Mouse (Mus musculus) stomach, postnatal 0 days (tissue): ENCODE measurements at regions not wholly inside any gene's neighbourhood (a gene's known extent, or its start where the extent isn't known, plus 50 kb on each side); places are given as distances from the start of the nearest gene placed in this dataset.

ENCODE experiments used
- ATAC-seq: fragments of 200-750 bp; cut with Nextera tagmentation; 2 replicates; pipeline ENCODE4 v1.8.0; 2017; ENCODE audit not compliant: low FRiP score, low TSS enrichment
- DNase-seq: peaks from one replicate; pipeline ENCODE4 v3.0.0-alpha.2; 2016; ENCODE audit warnings: low spot score
- H3K27ac ChIP-seq: fragments of 300-500 bp; sonication (generic); replicated peaks from 2 replicates; pipeline ENCODE4 v1.5.1; 2014; ENCODE audit warnings: mild to moderate bottlenecking, control low read depth
- H3K27me3 ChIP-seq: fragments of 300-500 bp; sonication (generic); 2 replicates; pipeline ENCODE4 v1.6.1; 2014; ENCODE audit warnings: low read length; ENCODE audit not compliant: control insufficient read depth, insufficient read depth
- H3K36me3 ChIP-seq: fragments of 300-500 bp; sonication (generic); 2 replicates; pipeline ENCODE4 v1.6.1; 2014; ENCODE audit warnings: low read length, mixed read lengths; ENCODE audit not compliant: control insufficient read depth, insufficient read depth
- H3K4me1 ChIP-seq: fragments of 300-500 bp; sonication (generic); replicated peaks from 2 replicates; pipeline ENCODE4 v1.6.1; 2014; ENCODE audit warnings: antibody characterized with exemption; ENCODE audit not compliant: control insufficient read depth, insufficient read depth
- H3K4me2 ChIP-seq: fragments of 300-500 bp; sonication (generic); replicated peaks from 2 replicates; pipeline ENCODE4 v1.6.1; 2014; ENCODE audit warnings: low read depth, mild to moderate bottlenecking, control low read depth, moderate library complexity
- H3K4me3 ChIP-seq: fragments of 300-500 bp; sonication (generic); 2 replicates; pipeline ENCODE4 v1.5.1; 2014; ENCODE audit warnings: low read depth, low read length, control low read depth
- H3K9ac ChIP-seq: fragments of 300-500 bp; sonication (generic); 2 replicates; pipeline ENCODE4 v1.6.1; 2014; ENCODE audit warnings: mild to moderate bottlenecking, low read length, control low read depth, mixed read lengths
- H3K9me3 ChIP-seq: fragments of 300-500 bp; sonication (generic); 2 replicates; pipeline ENCODE4 v1.6.1; 2016; ENCODE audit warnings: low read length; ENCODE audit not compliant: control insufficient read depth
- CTCF ChIP-seq: IDR thresholded peaks from 2 replicates; pipeline ENCODE4 v1.5.1; 2016; ENCODE audit warnings: antibody characterized with exemption, low read depth, mild to moderate bottlenecking, moderate library complexity
- EP300 ChIP-seq: optimal IDR thresholded peaks from 2 replicates; pipeline ENCODE3; 2016; ENCODE audit warnings: antibody characterized with exemption
- WGBS: fragments of 180-500 bp; shearing (Covaris S2); extraction: QIAGEN DNeasy Blood & Tissue Kit; methylation state at CpG from one replicate; pipeline ENCODE4 v1.1.7; 2014; 5-methylcytosine and 5-hydroxymethylcytosine counted together

GRCm38 (mm10) chr1:168697386-168697785, 265.3 kb upstream of the Pbx1 start:
- ATAC-seq: no peak

DNA sequence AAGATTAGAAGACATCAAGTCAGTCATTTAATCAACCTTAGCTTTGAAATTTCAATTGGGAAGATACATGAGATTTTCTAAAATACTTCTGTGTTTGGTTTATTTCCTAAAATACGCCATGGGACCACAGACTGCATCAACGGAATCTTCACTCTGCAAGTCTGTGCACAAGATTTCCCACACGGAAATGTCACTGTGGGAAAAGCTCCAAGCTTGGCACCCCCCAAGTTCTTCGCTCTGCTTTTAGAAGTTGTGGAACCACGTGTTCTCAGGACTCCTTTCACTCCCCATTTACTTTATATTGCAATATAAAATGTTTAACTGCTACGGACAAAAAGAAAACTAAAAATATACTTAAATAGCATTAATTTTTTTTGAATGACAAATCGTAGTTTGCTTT, 254.8 kb upstream of the Pbx1 start:
- WGBS: 61% methylated on average over 7 of the region's 7 CpGs
- DNase-seq: no peak

More at GRCm38 (mm10) chr1:168697386-168697785, 265.3 kb upstream of the Pbx1 start:
- Histone ChIP-seq H3K4me2 (no peak overlapping the region), H3K9ac (no peak overlapping the region), H3K4me1 (no peaks in the 10 kb centered on the region), H3K27ac (no peak overlapping the region), H3K27me3 (no peaks in the 10 kb centered on the region), H3K4me3 (no peak overlapping the region), H3K36me3 (no peaks in the 10 kb centered on the region), H3K9me3 (no peaks in the 10 kb centered on the region)
- DNase-seq: no peak
- TF ChIP-seq CTCF (no peak), EP300 (no peak)
- 89% methylated on average over 1 of the region's 1 CpGs for WGBS

GRCm38 (mm10) chr1:168685147-168685546, 253.1 kb upstream of the Pbx1 start:
- Histone ChIP-seq H3K9me3 (no peaks in the 10 kb centered on the region), H3K27ac (no peak overlapping the region), H3K36me3 (no peaks in the 10 kb centered on the region), H3K4me2 (no peak overlapping the region), H3K9ac (no peak overlapping the region), H3K4me3 (no peak overlapping the region), H3K4me1 (no peaks in the 10 kb centered on the region), H3K27me3 (no peaks in the 10 kb centered on the region)
- TF ChIP-seq CTCF: no peak
- DNase-seq: no peak
- no peak for ATAC-seq
- WGBS: 52% methylated on average over 2 of the region's 2 CpGs

More for the DNA sequence above, 254.8 kb upstream of the Pbx1 start:
- H3K27ac ChIP-seq: no peak overlapping the region
- ATAC-seq: no peak
- no peaks in the 10 kb centered on the region for H3K27me3 ChIP-seq
- no peak overlapping the region for H3K4me3 ChIP-seq
- H3K9me3 ChIP-seq: no peaks in the 10 kb centered on the region
- TF ChIP-seq EP300 (no peak), CTCF (no peak)
- H3K4me2 ChIP-seq: no peak overlapping the region
- H3K4me1 ChIP-seq: no peaks in the 10 kb centered on the region
- H3K9ac ChIP-seq: no peak overlapping the region
- no peaks in the 10 kb centered on the region for H3K36me3 ChIP-seq

DNA sequence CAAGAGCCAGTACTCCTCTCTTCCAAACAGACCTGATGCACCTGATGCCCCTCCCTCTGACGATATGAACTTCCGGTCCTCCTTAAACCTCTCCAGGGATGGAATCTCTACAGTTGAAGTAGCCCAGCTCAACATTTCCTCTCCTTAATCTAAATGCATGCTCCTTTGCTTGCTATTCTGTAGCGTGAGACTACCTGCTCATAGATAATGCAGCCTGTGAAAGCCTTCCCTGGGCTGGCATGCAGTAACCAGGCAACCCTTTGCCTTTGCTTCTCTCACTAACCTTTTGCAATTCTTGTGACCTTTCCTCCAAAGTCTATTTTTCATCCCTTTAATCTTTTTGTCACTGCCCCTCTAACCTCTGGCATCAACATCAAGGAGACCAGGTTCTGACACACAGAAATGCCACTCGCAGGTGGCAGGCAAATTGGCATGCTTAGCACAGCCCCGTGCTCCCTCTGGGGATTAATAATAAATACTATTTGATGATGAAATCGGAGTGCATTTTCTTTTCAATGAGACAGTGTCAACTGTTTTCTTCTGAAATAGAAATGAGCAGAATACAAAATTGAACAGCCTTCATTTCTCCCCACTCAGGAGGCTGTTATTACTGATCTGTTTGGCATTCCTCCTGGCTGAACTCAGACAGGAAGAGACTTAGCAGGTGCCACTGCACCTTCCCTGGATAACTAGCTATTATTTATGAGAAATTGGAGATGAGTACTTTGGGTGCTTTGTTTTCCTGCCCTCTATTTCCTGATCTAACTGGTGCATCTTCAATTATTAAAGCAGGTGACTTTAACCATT, 249.8 kb upstream of the Pbx1 start:
- H3K4me2 ChIP-seq: no peak overlapping the region
- H3K4me3 ChIP-seq: no peak overlapping the region
- H3K36me3 ChIP-seq: no peaks in the 10 kb centered on the region
- WGBS: 53% methylated on average over 6 of the region's 6 CpGs
- ATAC-seq (no peak), DNase-seq (no peak)
- TF ChIP-seq EP300 (no peak), CTCF (no peak)
- H3K4me1 ChIP-seq: no peaks in the 10 kb centered on the region
- no peak overlapping the region for H3K9ac ChIP-seq
- no peaks in the 10 kb centered on the region for H3K27me3 ChIP-seq
- no peak overlapping the region for H3K27ac ChIP-seq
- no peaks in the 10 kb centered on the region for H3K9me3 ChIP-seq

GRCm38 (mm10) chr1:168680674-168681073, 248.6 kb upstream of the Pbx1 start:
- no peak overlapping the region for H3K27ac ChIP-seq
- no peak for ATAC-seq
- 84% methylated on average over 3 of the region's 3 CpGs for WGBS

More at GRCm38 (mm10) chr1:168680674-168681073, 248.6 kb upstream of the Pbx1 start:
- Histone ChIP-seq H3K27me3 (no peaks in the 10 kb centered on the region), H3K36me3 (no peaks in the 10 kb centered on the region), H3K9ac (no peak overlapping the region), H3K4me1 (no peaks in the 10 kb centered on the region), H3K4me2 (no peak overlapping the region), H3K4me3 (no peak overlapping the region), H3K9me3 (no peaks in the 10 kb centered on the region)
- DNase-seq: no peak
- no peak for TF ChIP-seq EP300
- no peak for TF ChIP-seq CTCF
